Mouse (Mus musculus): ENCODE measurements at regions not wholly inside any gene's neighbourhood (a gene's known extent, or its start where the extent isn't known, plus 50 kb on each side); places are given as distances from the start of the nearest gene placed in this dataset.

DNA sequence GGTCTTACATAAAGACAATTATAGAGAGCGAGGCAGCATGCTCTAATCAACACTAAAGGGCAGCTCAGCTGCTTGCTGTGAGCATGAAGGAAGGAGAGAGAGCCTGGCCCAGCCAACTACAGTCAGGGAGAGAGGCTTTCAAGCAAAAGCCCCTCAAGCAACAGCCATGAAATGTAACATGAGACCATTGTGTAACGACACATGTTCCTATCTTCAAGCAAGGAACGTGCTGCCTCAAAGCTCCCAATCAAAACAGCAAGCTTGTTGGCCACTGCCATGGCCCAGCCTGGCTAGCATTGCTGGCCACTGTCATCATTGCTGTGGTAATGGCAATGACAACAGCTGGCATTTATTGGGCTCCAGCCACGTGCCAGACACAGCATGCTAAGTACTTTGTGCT lies 115.9 kb upstream of the Gm12830 start:
- no peak for TF ChIP-seq POLR2A (IDR thresholded peaks at IDR 0.05; ENCODE audit: control insufficient read depth, extremely low read depth, insufficient read depth, low read length, poor library complexity)
- no peak for TF ChIP-seq CTCF (IDR thresholded peaks at IDR 0.05; ENCODE audit: borderline replicate concordance, control insufficient read depth, extremely low read depth, insufficient read depth, low read length, poor library complexity)

Measured in thymus, adult 2 months (tissue).